Comparison of ENCODE assay signal across 34 mouse cellular contexts in genomic region chr10:4323885-4324284, GRCm38 (mm10).
"Had no signal": no experiment of that assay in that cellular context is flagged by ENCODE, and none has a peak within 500 bp of the region (broad histone marks: within the 10 kb centered on the region; RNA-seq: fewer than 3 reads in every experiment).

No protein-coding gene starts in this region.

- H3K27ac ChIP-seq: heart, embryonic 10.5 days; heart, embryonic 13.5 days; heart, embryonic 15.5 days; hindbrain, embryonic 10.5 days; hindbrain, embryonic 12.5 days; hindbrain, embryonic 13.5 days; hindbrain, embryonic 14.5 days; hindbrain, embryonic 15.5 days; hindbrain, postnatal 0 days; intestine, embryonic 15.5 days; kidney, embryonic 15.5 days; kidney, postnatal 0 days; layer of hippocampus, adult 2 months had no signal

- H3K27me3 ChIP-seq: heart, embryonic 13.5 days; heart, embryonic 15.5 days; hindbrain, embryonic 12.5 days; hindbrain, embryonic 13.5 days; hindbrain, embryonic 15.5 days; intestine, embryonic 15.5 days; kidney, embryonic 15.5 days had no signal

- H3K4me3 ChIP-seq: heart, embryonic 10.5 days; heart, embryonic 13.5 days; heart, embryonic 15.5 days; hindbrain, embryonic 10.5 days; hindbrain, embryonic 12.5 days; hindbrain, embryonic 13.5 days; hindbrain, embryonic 15.5 days; intestine, embryonic 15.5 days; kidney, embryonic 15.5 days; layer of hippocampus, adult 2 months had no signal

- H3K4me2 ChIP-seq: heart, embryonic 11.5 days; heart, embryonic 13.5 days; heart, embryonic 15.5 days; hindbrain, embryonic 12.5 days; hindbrain, embryonic 13.5 days; hindbrain, embryonic 14.5 days; hindbrain, embryonic 15.5 days; intestine, embryonic 15.5 days; kidney, embryonic 15.5 days had no signal

- ATAC-seq: hindbrain, embryonic 16.5 days; hindbrain, postnatal 0 days; inflammation-experienced regulatory T-cells, adult 6 months; intestine, embryonic 15.5 days; intestine, embryonic 16.5 days; intestine, postnatal 0 days had no signal

- H3K9me3 ChIP-seq: heart, embryonic 10.5 days; heart, embryonic 13.5 days; heart, embryonic 15.5 days; hindbrain, embryonic 12.5 days; hindbrain, embryonic 15.5 days; intestine, embryonic 15.5 days; kidney, embryonic 15.5 days had no signal

- H3K4me1 ChIP-seq: hindbrain, embryonic 10.5 days; intestine, embryonic 15.5 days had no signal

- DNase-seq: heart, postnatal 10 days; heart, postnatal 14 days; heart, postnatal 36 days; heart, postnatal 4 days; kidney, adult 11 months; kidney, adult 18-20 months; kidney, adult 2 months; kidney, adult 8-10 months; kidney, adult 9 months; kidney, postnatal 10 days; kidney, postnatal 14 days; kidney, postnatal 25 days; kidney, postnatal 36 days; kidney, postnatal 4 days; layer of hippocampus, adult 9-11 months; layer of hippocampus, postnatal 36 days had no signal

- H3K36me3 ChIP-seq: heart, embryonic 15.5 days; hindbrain, embryonic 10.5 days; hindbrain, embryonic 12.5 days; hindbrain, embryonic 13.5 days; hindbrain, embryonic 15.5 days; intestine, embryonic 15.5 days had no signal

- H3K9ac ChIP-seq: heart, embryonic 13.5 days; heart, embryonic 15.5 days; hindbrain, embryonic 12.5 days; hindbrain, embryonic 13.5 days; hindbrain, embryonic 14.5 days; hindbrain, embryonic 15.5 days; intestine, embryonic 15.5 days; kidney, embryonic 15.5 days had no signal
